Mouse (Mus musculus) kidney, postnatal 10 days (tissue): ENCODE data around the gene Mea1.

Experiments used
- DNase-seq: peaks from one replicate; pipeline ENCODE4 v3.0.0; 2021; ENCODE audit warnings: mixed read lengths

Gene Mea1

DNA sequence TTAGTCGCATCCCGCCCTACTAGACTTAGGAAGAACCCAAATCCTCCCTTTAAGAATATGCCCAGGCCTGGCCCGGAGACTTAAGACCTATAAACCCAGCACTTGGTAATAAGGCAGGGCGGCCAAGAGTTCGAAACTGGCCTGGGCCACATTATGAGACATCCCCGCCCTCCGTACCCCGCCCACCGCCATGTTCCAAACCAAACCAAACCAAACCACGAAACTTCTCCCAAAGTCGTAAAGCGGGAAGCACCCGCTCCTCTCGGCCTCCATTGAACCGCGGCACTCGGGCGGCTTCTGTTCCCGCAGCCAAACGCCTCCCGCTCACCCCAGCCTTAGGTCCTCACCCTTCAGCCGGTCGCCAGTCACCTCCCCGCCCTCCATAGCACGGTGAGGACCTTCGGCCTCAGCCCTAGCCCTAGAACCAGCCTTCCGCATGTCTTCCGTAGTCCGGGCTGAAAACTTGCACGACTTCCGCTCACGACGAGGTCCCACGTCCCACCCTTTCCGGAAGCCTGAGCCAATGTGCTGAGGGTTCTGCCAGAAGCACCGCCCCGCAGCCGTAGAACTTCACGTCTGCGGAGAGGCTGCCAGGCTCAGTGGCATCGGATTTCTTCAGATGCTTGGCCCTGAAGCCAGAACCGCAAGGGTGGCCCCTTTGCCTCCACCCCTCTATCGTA is 4.6 kb upstream of the Mea1 start, which contains the start of gene Rrp36:
Gene Rrp36 (minus strand): TSS at position 503 of the 680 bp plus-strand sequence.
- DNase-seq = peak; percentile 95

DNA sequence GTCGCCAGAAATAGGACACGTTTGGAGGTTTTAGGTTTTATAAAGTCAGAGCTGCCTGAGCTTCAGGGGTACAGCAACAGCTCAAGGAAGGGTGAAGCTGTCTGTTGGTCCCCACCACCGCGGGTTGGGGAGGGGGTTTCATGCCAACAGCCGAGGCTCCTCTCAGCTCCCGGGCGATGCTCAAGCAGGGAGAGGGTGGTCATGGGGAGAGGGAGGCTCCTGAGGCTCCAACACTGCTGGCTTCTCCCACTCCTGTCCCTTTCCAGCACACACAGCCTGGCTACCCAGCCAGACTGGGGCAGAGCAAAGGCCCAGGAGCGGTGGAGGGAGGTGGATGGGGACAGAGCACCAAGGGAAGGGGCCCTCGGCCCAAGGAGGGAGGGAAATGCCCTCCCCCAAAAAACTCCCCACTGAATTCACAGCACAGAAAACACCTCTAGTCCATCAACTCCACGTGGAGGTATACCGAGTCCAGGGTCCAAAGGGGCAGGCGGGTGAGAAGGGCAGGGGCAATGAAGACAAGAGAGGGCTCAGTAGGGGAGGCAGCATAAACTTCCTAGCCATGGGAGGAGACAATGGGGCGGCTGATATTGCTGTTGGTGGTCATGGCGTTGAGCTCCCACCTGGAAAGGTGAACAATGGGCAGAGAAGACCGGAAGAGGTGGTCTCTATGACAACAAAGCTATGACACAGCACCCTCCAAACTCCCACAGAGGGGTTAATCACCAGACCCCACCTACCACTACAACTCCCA is 3.9 kb upstream of the Mea1 start:
- DNase-seq = no peak

DNA sequence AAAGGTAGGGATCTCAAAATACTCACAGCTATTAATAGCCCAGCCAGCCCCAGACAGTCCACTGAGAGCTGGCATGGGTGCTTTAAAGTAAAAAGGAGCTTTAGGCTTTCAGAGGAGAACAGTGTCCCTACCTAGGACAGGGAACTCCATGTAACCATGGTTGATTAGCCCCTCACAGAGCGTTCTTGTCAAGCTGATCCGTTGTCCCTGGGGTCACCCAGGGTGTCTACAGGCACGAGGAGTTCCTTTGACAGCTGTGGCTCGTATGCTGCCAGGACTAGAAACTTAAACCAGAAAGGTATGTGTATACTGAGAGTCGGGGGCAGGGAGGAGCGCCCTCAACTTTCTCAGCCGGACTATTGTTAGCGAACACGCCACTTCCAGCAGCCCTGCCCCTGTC is 318 bp downstream of the Mea1 start:
- DNase-seq = no peak

DNA sequence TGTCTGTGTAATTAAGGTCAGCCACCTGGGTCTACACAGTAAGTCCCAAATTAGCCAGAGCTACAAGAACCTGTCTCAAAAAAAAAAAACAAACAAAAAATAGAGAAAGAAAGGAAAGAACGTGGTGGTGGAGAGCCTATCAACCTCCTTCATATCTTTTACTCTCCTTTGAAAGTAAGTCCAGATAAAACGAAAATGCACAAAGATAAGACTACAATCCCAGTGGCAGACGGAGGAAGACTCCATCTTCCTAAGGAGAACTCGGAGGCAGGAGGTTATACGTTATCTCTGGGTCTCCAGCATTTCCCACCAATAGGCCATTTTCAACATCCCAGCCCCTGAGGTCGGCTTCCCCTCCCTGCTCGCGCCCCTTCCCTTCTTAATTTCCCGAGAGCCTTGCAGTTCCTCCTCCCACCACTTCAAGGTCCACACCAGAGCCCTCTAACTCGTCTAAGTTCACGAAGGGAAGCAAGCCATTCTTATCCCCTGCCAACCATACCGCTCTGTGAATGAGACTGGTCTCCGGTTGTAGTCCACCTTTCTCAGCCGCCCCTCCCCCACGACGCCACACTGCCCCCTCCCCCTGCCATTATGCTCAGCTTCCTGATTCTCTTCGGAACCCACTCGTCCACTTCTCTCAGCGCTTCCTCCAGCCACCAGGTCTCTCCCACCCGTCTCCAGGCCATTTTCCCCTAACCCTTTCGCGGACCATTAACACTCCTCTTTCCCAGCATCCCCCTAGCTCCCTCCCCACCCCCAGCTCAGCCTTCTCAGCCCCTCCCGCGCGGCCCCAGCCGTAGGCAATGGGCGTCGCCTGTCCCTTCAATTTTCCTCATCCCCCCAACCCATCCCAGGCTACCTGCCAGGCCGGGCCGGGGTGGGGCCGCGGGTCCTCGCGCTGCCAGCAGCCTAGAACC is 1.5 kb downstream of the Mea1 start:
- DNase-seq = peak; percentile 79

DNA sequence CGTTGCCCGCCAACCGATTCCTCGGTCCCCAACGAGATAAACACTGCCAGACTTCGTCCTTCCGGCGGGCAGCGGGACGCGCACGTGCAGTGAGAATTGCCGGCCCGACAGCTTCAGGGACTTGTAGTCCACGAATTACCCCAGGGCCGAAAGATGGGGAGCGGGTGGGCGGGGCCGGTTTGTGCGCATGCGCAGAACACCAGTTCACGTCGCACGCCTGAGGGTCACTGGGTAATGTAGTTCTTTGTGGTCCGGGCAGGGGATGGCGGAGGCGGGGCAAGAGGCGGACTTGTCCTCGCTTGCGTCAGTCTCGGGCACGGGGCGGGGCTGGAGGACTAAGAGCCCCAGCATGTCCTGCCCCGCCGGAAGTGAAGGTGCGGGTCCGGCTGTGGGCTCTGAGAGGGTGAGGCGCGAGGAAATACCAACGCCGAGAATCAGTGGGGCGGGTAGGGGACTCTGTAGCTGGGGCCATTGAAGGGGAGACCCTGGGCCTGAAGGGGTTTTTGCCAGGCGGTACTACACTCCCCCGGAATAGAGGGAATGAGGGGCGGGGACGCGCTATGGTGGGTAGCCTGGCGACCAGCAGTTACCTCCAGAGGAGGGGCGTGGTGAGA is 2.3 kb downstream of the Mea1 start, which contains the start of gene Klhdc3:
Gene Klhdc3 (minus strand): TSS at position 155 of the 614 bp plus-strand sequence.
- DNase-seq = peak; percentile 99

DNA sequence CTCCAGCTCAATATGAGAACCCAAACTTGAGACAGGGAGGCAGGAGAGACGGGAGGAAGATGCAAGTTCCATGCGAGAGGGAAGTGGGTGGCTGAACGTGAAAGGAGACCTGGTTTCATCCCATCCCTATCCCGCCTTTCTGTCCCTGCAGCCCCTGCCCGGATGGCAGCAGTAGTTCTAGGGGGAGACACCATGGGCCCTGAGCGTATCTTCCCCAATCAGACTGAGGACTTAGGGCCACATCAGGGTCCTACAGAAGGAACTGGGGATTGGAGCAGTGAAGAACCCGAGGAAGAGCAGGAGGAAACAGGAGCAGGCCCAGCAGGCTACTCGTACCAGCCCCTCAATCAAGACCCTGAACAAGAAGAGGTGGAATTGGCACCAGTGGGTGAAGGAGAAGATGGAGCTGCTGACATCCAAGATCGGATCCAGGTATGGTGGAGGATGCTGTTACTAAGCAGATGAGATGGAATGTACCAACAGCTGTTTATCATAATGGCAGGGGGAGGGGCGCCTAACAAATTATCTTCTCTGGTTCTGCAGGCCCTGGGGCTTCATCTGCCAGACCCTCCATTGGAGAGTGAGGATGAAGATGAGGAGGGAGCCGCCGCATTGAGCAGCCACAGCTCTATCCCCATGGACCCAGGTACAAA is 3.0 kb downstream of the Mea1 start:
- no peak for DNase-seq

DNA sequence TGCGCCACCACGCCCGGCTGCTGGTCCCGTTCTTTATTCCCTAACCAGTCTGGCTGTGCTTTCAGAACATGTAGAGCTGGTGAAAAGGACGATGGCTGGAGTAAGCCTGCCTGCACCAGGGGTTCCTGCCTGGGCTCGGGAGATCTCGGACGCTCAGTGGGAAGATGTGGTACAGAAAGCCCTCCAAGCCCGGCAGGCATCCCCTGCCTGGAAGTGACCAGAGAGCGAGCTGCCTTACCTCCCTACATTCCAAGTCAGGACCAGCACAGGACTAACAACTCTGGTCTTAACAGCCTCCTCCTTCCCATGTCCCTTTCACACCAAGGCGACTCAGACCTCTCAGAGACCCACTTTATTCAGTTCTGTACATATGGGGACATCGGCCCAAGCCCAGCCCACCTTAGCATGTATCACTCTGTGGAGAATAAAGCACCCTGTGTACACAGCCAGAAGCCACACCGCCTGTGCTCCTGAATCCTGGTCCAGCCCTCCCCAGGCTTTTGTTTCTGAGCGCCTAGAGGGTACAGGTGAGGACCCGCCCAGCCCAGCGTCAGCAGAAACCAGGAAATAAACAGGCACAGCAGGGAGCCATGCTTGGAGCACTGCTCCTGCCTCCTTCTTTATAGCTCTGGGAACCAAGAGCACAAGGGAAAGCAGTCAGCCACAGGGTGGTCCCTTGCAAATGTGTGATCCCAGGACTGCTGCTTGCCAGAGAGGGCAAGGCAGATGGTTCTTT is 4.2 kb downstream of the Mea1 start:
- DNase-seq = no peak

DNA sequence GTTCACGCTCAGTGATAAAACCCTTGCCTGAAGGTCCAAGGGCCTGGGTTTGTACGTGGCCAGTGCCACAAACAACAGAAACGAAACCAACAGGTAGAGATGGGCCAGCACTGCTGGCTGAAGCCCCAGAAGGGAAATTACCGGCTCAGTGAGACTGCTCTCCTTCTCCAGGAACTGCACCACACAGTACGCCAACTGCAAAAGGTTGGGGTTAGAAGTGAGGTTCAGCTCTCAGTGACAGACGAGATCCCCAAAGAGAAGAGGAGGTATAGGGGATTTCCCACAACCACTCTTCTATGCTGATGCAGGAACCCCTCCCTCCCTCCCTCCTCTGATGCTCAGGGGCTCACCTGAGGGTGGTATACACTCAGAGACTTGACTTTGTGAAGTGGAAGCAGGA is 7.3 kb downstream of the Mea1 start:
- no peak for DNase-seq

DNA sequence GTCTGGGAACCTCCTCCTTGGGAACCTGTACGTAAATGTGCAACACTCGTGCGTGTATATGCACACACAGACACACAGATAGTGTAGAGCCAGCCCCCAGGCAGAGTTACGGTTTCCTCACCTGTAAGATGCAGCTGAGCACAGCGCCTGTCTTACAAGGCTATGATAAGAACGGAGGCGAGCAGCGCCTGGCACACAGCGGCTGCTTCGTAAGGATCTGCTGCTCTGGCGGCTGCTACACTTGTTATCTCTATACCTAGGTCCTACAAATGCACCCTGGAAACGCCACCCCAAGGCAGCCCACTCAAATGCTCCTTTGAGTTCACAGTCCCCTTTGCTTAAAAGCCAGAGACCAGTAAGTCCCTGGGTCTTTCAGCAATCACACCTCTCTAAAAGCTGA is 12.1 kb downstream of the Mea1 start:
- DNase-seq = no peak

DNA sequence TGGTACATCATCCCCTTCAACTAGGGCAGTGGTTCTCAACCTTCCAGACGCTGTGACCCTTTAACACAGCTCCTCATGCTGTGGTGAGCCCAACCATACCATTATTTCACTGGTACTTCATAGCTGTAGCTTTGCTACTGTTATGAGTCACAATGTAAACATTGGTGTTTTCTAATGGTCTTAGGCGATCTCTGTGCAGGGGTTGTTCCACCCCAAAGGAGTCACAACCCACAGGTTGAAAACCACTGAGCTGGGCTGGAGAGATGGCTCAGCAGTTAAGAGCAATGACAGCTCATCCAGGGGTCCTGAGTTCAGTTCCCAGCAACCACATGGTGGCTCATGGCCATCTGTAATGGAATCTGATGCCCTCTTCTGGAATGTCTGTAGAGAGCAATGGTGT is 12.8 kb downstream of the Mea1 start:
- DNase-seq = no peak

DNA sequence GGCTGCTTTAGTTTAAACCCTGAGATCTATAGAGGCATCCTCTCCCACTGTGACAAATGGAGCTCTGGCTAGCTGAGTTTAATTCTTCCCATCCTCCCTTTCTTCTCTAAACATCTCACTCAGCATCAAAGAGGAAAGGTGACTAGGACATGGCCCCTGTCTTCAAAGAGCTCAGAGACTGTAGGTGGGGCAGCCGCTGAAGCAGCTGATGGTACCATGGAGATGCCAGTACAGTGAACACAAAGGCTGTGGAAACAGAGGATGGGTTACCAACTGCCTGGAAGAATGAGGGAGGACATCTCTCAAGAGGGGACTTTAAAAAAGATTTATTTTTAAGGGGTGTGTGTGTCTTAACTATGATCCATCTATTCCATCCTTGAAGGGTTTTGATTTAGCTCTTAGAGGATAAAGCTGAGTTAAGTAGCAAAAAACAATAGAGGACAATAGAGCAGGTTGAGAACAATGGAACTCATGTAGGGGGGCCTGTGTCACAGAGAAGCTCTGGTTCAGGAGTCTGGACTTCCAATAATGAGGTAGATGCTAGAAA is 16.0 kb downstream of the Mea1 start:
- DNase-seq = no peak

DNA sequence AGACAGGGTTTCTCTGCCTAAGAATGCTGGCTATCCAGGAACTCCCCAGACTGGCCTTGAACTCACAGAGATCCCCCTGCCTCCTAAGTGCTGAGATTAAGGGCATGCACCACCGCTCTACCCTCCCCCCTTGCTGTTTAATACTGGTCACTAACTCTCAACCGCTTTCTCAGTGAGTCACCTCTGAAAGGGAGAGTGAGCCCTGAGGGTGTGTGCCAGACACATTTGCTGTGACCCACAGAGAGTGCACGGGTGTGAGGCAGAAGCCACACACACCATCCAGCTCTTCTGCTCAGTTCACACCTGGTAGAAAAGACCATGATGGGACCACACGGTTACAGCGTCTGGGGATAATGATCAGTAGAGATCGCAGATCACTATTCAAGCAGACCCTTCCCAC is 19.9 kb downstream of the Mea1 start:
- DNase-seq = no peak

DNA sequence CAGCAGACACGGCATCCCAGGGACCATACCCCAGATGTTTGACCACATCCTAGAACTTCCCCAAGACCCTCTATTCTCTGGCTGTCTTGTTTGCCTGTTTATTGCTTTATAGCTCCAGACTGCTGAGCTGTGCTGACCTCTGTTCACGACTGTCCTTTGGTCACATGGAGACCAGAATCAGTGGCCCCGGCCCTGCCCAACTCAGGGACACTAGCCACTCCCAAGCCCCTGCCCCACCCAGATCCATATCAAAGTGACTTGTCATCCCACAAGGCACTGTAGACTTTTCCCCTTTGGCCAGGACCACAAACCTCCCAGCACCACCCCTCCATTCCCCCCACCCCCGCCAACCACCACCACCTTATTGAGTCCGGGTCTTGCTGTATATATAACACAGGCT is 20.7 kb downstream of the Mea1 start:
- DNase-seq = no peak

DNA sequence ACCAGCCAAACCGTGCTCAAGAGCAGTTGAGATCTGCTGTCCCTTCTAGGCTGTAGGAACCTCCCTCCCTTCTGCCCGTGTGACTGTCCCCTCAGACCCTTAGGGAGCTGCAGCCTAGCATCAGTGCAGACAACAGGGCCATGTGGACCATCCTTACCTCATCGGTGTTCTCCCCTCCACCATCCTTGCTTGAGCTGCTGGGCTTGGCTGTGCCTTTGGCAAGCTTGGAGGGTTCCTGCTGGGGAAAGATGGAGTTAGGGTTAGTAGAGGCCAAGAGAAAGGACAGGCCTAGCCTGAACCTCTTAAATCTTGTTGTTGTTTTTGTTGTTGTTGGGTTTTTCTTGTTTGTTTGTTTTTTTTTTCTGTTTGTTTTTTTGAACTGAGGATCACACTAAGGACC is 21.3 kb downstream of the Mea1 start:
- DNase-seq = no peak

DNA sequence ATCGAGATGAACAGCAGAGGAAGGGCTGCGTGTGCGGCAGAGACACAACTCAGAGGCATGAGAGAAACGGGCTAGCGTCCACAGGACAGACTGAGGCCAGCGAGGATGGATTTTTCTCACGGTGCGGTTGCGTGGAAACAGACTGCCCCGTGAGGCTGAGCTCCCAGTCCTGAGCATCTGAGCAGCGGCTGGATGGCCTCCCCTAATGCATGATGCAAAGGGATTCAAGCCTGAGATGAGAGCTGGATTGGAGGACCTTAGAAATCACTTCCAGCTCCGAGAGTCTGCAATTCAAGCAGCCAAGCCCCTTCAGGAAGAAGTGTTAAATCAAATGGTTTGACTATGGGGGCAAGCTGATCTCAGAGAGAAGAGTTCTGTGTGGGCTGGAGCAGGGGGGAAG is 22.9 kb downstream of the Mea1 start:
- no peak for DNase-seq

DNA sequence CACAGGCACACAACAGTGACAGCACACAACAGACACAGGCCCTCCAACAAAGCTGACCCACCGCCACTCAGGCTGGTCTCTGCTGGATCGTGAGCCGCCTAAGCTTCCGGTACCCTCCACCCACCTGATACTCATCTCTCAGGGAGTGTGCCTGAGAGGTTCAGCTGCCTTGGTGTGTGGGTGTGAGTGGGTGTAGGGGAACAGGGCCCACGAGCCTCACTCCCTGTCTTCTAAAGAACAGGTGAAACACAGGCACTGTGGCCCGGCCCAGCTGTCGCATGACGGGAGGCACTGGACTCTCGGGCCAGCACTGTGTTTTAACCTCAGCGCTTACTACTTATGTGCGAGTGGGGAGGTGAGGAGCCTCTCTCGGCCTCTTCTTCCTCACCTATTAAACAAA is 23.5 kb downstream of the Mea1 start:
- no peak for DNase-seq

DNA sequence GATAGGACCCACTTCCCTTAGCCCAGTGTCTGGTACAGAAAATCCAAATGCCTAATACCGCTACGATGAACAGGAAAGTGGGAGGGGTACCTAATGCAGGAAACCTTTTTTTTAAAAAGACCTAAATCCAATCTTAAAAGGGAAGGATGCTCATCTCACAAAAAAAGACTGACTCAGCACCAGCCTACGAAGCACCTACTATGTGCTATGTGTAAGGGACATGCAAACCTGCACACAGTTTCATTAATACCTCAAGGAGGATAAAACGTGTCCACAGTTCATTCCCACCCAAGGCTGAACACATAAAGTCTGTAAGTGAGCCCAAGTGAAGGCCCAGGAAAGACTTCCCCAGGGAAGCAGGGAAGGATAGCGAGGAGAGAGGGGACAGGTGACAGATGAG is 23.9 kb downstream of the Mea1 start:
- DNase-seq = no peak

DNA sequence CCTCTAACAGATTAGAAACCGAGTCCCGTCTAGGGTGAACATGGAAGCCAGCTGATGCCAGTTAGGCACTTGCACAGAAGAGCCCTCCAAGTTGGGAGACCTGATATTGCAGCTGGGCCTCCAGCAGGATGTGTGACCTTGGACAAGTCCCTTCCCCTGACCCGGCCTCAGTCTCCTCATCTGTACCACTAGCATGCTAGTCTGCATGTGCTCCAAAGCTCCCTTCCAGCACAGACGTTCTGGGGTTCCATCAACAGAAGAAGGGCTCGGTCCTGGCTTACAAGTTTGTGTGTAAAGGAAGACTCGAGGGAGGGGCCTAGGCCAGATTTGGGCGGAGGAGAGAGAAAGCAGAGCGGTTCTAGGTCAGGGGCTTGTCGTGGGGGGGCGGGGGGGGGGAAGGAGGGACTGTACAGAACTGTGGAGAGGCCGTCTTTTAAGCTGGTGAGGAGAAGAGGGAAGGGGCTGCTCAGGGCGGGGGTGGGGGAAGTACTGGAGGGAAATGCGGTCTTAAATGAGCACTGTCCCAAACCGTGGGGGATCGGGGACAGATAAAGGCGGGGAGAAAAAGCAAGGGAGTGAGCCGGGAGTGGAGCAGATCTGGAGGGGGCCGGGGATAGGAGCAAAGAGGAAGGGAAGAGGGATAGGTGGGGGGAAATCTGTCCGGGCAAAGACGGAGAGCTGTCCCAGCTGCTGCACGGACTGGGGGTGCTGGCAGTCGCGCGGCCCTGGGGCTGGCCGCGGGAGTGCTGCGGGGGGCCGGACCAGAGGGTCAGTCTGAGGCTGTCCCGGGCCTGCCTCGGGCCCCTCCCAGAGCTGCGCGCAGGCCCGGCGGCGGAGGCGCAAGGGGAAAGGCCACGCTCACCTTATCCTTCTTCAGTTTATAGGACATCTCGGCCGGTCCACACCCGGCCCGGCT is 25.6 kb downstream of the Mea1 start:
- no peak for DNase-seq

DNA sequence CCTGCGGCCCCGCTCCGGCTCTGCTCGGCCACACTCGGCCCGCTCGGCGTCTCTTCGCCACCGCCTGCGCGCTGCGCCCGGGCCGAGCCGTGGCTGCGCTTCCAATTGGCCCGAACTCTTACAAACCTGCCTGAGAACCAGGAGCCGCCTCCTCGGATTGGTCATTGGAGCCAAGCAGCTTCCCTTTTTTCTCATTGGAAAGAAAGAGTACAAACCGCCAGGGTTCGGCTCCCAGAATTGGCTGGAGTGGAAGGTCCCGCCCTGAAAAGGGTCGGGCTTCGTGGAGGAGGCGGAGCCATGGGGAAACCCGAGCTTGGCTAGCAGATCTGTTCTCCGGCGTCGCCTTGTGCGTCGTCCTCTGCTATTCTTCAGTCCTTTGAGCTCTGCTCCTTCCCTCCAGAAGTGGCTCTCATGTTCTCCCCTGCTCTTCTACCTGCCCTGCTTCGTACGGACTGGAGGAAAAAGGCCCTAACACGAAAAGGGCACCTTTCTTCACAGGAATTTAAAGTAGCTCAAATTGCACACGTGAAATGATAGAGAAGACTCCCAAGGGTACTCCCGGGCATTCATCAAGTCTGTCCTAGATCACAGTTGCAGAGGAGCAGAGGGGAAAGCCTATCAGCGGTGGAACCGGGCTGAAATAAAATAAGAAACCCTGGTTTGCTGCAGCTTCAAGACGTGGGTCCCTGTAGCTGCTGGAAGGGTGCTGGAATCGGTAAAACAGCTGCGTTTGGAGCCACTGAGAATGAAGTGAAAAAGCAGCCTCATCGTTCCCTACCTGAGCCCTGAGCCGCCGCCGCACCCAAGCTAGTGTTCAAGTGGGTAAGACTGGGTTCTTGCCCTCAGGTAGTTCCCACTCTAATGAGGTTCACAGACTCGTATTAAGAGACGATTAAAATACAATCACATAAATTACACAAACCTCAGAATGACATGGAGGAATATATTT is 26.6 kb downstream of the Mea1 start, which contains the start of gene Ppp2r5d:
Gene Ppp2r5d (minus strand): TSS at position 225 of the 949 bp plus-strand sequence.
- peak; percentile 96 for DNase-seq
